Mouse (Mus musculus): ENCODE measurements around the gene Fkbp6. TPM values are rescaled to one million over a fixed set of nuclear protein-coding genes. Genes with fewer than 3 reads are reported as not detected.

Gene Fkbp6
- polyA plus RNA-seq (2015; fragmentation: Illumina TruSeq; extraction: RNeasy Lipid Tissue Mini Kit (QIAGEN cat#74804); ENCODE audit: low read depth, low replicate concordance): not detected

GRCm38 (mm10) chr5:135349862-135350261 lies at the start of gene Fkbp6:
Gene Fkbp6 (minus strand): TSS chr5:135350044.

GRCm38 (mm10) chr5:135394004-135394823 lies 44.4 kb upstream of the Fkbp6 start, which contains the start of gene Pom121:
Gene Pom121 (minus strand): TSS chr5:135394546.

DNA sequence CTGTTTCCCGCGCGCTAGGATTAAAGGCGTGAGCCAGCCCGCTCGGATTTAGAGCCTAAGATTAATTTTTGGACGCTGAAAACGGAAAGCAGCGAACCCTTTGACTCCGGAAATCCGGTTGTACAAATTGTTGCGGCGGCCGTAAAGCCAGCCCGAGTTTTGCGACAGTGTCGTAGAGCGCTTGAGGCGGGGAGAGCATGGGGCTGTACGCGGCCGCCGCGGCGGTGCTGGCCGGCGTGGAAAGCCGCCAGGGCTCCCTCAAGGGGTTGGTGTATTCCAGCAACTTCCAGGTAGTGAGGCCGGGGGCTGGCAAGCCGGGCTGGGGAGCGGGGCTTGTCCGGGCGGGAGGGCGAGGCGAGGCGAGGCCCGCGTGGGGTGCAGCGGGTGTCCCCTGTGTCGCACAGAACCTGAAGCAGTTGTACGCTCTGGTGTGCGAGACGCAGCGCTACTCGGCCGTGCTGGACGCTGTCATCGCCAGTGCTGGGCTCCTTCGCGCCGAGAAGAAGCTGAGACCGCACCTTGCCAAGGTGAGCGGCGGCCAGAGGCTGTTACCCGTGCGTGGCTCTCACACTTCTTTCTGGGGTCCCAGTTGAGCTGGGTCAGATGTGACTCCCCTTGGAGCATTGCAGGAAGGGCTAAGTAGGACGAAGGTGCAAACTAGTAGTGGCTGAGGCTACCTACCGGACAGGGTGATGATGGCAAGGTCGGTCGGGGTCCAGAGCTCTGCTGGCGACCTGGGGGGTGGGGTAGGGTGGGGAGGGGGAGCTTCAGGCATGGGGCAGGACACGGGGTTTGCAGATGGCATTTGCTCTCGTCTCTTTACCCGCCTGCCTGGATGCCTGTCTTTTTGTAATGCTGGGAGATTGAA lies 20.2 kb upstream of the Fkbp6 start, which contains the start of gene Nsun5:
Gene Nsun5, plus strand, starts transcription at position 167 of the 868 bp plus-strand sequence.

DNA sequence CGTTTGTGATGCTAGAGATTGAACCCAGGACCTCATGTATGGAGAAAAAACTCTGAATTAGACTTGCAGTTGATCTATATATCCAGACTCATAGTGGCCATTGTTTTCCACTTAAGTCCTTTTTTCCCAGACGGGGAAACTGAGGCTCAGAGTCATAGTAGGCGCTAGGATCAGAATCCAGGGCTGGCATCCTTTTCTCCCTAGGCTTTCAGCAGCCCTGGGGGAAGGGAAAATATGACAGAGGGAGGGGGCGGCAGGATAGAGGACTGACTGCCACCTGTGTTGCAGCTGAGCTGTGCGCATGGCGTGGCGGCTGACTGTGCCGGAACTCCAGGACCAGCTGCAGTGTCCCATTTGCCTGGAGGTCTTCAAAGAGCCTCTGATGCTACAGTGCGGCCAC lies 3.2 kb upstream of the Fkbp6 start, which contains the start of gene Trim50:
Gene Trim50, plus strand, starts transcription at position 301 of the 400 bp plus-strand sequence.

GRCm38 (mm10) chr5:135251079-135251454 lies 98.8 kb downstream of the Fkbp6 start, which contains the start of gene Fzd9:
Gene Fzd9 (minus strand): TSS chr5:135251230.

Other genes with a start within 250 kb of the Fkbp6 start
- 13.0 TPM for gene Tbl2, start 200.4 kb downstream of the Fkbp6 start, polyA plus RNA-seq (2015; fragmentation: Illumina TruSeq; extraction: RNeasy Lipid Tissue Mini Kit (QIAGEN cat#74804); ENCODE audit: low read depth, low replicate concordance)
- gene Bcl7b, start 181.8 kb downstream of the Fkbp6 start, polyA plus RNA-seq (2015; fragmentation: Illumina TruSeq; extraction: RNeasy Lipid Tissue Mini Kit (QIAGEN cat#74804); ENCODE audit: low read depth, low replicate concordance): 59.0 TPM
- 47.8 TPM for gene Baz1b, start 162.8 kb downstream of the Fkbp6 start, polyA plus RNA-seq (2015; fragmentation: Illumina TruSeq; extraction: RNeasy Lipid Tissue Mini Kit (QIAGEN cat#74804); ENCODE audit: low read depth, low replicate concordance)
- gene Fzd9, start 98.8 kb downstream of the Fkbp6 start, polyA plus RNA-seq (2015; fragmentation: Illumina TruSeq; extraction: RNeasy Lipid Tissue Mini Kit (QIAGEN cat#74804); ENCODE audit: low read depth, low replicate concordance): 4.9 TPM
- gene Trim50, start 3.3 kb upstream of the Fkbp6 start, polyA plus RNA-seq (2015; fragmentation: Illumina TruSeq; extraction: RNeasy Lipid Tissue Mini Kit (QIAGEN cat#74804); ENCODE audit: low read depth, low replicate concordance): not detected
- 15.1 TPM for gene Nsun5, start 19.9 kb upstream of the Fkbp6 start, polyA plus RNA-seq (2015; fragmentation: Illumina TruSeq; extraction: RNeasy Lipid Tissue Mini Kit (QIAGEN cat#74804); ENCODE audit: low read depth, low replicate concordance)
- 28.4 TPM for gene Pom121, start 44.5 kb upstream of the Fkbp6 start, polyA plus RNA-seq (2015; fragmentation: Illumina TruSeq; extraction: RNeasy Lipid Tissue Mini Kit (QIAGEN cat#74804); ENCODE audit: low read depth, low replicate concordance)
- 26.4 TPM for gene Hip1, start 195.1 kb upstream of the Fkbp6 start, polyA plus RNA-seq (2015; fragmentation: Illumina TruSeq; extraction: RNeasy Lipid Tissue Mini Kit (QIAGEN cat#74804); ENCODE audit: low read depth, low replicate concordance)
- gene Ccl26, start 213.5 kb upstream of the Fkbp6 start, polyA plus RNA-seq (2015; fragmentation: Illumina TruSeq; extraction: RNeasy Lipid Tissue Mini Kit (QIAGEN cat#74804); ENCODE audit: low read depth, low replicate concordance): not detected
- 0.70 TPM for gene Ccl24, start 223.0 kb upstream of the Fkbp6 start, polyA plus RNA-seq (2015; fragmentation: Illumina TruSeq; extraction: RNeasy Lipid Tissue Mini Kit (QIAGEN cat#74804); ENCODE audit: low read depth, low replicate concordance)

Data from brain, adult 10 weeks (tissue).